Mouse (Mus musculus) lung, embryonic 16.5 days (tissue): ENCODE measurements at regions not wholly inside any gene's neighbourhood (a gene's known extent, or its start where the extent isn't known, plus 50 kb on each side); places are given as distances from the start of the nearest gene placed in this dataset.

ENCODE experiments used
- ATAC-seq: fragments of 200-750 bp; cut with Nextera tagmentation; 2 replicates; pipeline ENCODE4 v1.8.0; 2017; ENCODE audit warnings: low read depth, mild to moderate bottlenecking, moderate library complexity
- H3K27ac ChIP-seq: fragments of 300-500 bp; sonication (generic); 2 replicates; pipeline ENCODE4 v1.5.1; 2014; ENCODE audit warnings: mild to moderate bottlenecking, control low read depth, low read length
- H3K27me3 ChIP-seq: fragments of 300-500 bp; sonication (generic); 2 replicates; pipeline ENCODE4 v1.6.1; 2014; ENCODE audit warnings: low read depth, low read length, mixed read lengths; ENCODE audit not compliant: control insufficient read depth, insufficient read depth
- H3K36me3 ChIP-seq: fragments of 300-500 bp; sonication (generic); 2 replicates; pipeline ENCODE4 v1.6.1; 2014; ENCODE audit warnings: low read length; ENCODE audit not compliant: control insufficient read depth, insufficient read depth
- H3K4me1 ChIP-seq: fragments of 300-500 bp; sonication (generic); replicated peaks from 2 replicates; pipeline ENCODE4 v1.6.1; 2014; ENCODE audit warnings: low read length, mixed read lengths; ENCODE audit not compliant: control insufficient read depth, insufficient read depth
- H3K4me2 ChIP-seq: fragments of 300-500 bp; sonication (generic); 2 replicates; pipeline ENCODE4 v1.6.1; 2014; ENCODE audit warnings: low read depth, low read length, control low read depth
- H3K4me3 ChIP-seq: fragments of 300-500 bp; sonication (generic); 2 replicates; pipeline ENCODE4 v1.5.1; 2014; ENCODE audit warnings: mild to moderate bottlenecking, low read length, control low read depth
- H3K9ac ChIP-seq: fragments of 300-500 bp; sonication (generic); 2 replicates; pipeline ENCODE4 v1.6.1; 2014; ENCODE audit warnings: low read length, control low read depth
- H3K9me3 ChIP-seq: fragments of 300-500 bp; sonication (generic); 2 replicates; pipeline ENCODE4 v1.6.1; 2016; ENCODE audit warnings: low read length; ENCODE audit not compliant: control insufficient read depth
- WGBS: fragments of 180-500 bp; shearing (Covaris S2); extraction: QIAGEN DNeasy Blood & Tissue Kit; methylation state at CpG from one replicate; pipeline ENCODE4 v1.1.7; 2014; 5-methylcytosine and 5-hydroxymethylcytosine counted together

- Histone ChIP-seq H3K27ac (peak overlapping the region; percentile 0; the same call in 1 of the 2 replicates), H3K4me3 (no peak overlapping the region), H3K27me3 (no peaks in the 10 kb centered on the region), H3K9ac (no peak overlapping the region), H3K4me2 (peak overlapping the region; percentile 14; the same call in 1 of the 2 replicates), H3K36me3 (peaks cover 7% of the 10 kb centered on the region; the same call in 1 of the 2 replicates), H3K9me3 (no peaks in the 10 kb centered on the region), H3K4me1 (no peaks in the 10 kb centered on the region)
- 62% methylated on average over 21 of the region's 21 CpGs for WGBS
- peak; percentile 89 for ATAC-seq
Measured at GRCm38 (mm10) chr13:107743464-107744218, 300.6 kb upstream of the Smim15 start.

DNA sequence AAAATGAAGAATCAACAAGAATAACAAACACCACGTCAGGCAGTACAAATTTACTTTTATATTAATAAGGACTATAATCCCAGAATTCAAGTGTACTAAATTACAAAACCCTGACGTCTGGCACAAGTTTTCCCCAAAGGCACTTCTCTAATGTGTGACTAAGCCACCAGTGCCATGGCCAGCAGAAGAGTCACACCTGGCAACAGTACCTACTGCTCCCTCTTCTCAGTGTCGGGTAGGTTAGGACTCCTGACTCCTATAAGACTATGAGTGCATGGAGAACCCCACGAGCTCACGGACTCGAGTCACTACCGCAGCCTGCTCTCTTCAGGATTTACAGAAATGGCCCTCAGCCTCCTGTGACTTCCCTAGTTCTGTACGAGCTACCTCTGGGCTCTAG lies 307.7 kb upstream of the Smim15 start:
- no peak overlapping the region for H3K4me3 ChIP-seq
- ATAC-seq = no peak
- no peaks in the 10 kb centered on the region for H3K4me1 ChIP-seq
- WGBS = 61% methylated on average over 8 of the region's 8 CpGs
- no peaks in the 10 kb centered on the region for H3K9me3 ChIP-seq
- H3K4me2 ChIP-seq = no peak overlapping the region
- H3K27me3 ChIP-seq = no peaks in the 10 kb centered on the region
- peaks cover 7% of the 10 kb centered on the region for H3K36me3 ChIP-seq
- H3K9ac ChIP-seq = no peak overlapping the region
- no peak overlapping the region for H3K27ac ChIP-seq

- Histone ChIP-seq H3K27ac (no peak overlapping the region), H3K9me3 (no peaks in the 10 kb centered on the region), H3K9ac (no peak overlapping the region), H3K36me3 (peaks cover 12% of the 10 kb centered on the region), H3K27me3 (no peaks in the 10 kb centered on the region), H3K4me2 (no peak overlapping the region), H3K4me3 (no peak overlapping the region), H3K4me1 (no peaks in the 10 kb centered on the region)
- WGBS = 92% methylated on average over 12 of the region's 12 CpGs
- no peak for ATAC-seq
Measured at GRCm38 (mm10) chr13:107734161-107734905, 309.9 kb upstream of the Smim15 start.

- H3K9ac ChIP-seq = no peak overlapping the region
- no peak for ATAC-seq
- no peak overlapping the region for H3K4me2 ChIP-seq
- H3K4me1 ChIP-seq = no peaks in the 10 kb centered on the region
- peaks cover 25% of the 10 kb centered on the region for H3K36me3 ChIP-seq
- H3K4me3 ChIP-seq = no peak overlapping the region
- H3K27ac ChIP-seq = no peak overlapping the region
- no peaks in the 10 kb centered on the region for H3K9me3 ChIP-seq
- no peaks in the 10 kb centered on the region for H3K27me3 ChIP-seq
- WGBS = 92% methylated on average over 9 of the region's 9 CpGs
Measured at GRCm38 (mm10) chr13:107730976-107731375, 313.3 kb upstream of the Smim15 start.

- Histone ChIP-seq H3K27me3 (no peaks in the 10 kb centered on the region), H3K36me3 (peaks cover 28% of the 10 kb centered on the region), H3K4me3 (no peak overlapping the region), H3K27ac (no peak overlapping the region), H3K4me2 (no peak overlapping the region), H3K9me3 (no peaks in the 10 kb centered on the region), H3K4me1 (no peaks in the 10 kb centered on the region), H3K9ac (no peak overlapping the region)
- WGBS = 91% methylated on average over 20 of the region's 20 CpGs
- ATAC-seq = no peak
Measured at GRCm38 (mm10) chr13:107726491-107726890, 317.8 kb upstream of the Smim15 start.

DNA sequence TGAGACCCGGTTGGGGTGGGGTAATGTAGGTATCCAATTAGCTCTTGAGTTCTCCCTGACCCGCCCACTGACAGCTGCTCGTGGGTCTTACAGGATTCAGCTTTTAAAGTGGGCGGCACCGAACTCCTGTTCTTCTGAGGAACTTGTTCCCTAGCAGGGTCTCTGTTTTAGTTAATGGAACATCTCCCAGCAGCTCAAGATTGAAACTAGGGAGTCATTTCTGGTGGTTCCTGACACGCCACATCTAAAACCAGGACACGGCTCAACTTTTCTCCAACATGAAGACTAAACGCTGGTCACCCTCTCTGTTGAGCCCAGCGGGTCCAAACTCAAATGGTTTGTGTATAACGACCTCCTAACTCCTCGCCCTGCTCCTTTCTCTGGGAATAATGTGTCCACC lies 322.3 kb upstream of the Smim15 start:
- Histone ChIP-seq H3K4me2 (no peak overlapping the region), H3K27ac (no peak overlapping the region), H3K9ac (no peak overlapping the region), H3K36me3 (peaks cover 10% of the 10 kb centered on the region; the same call in 1 of the 2 replicates), H3K4me3 (no peak overlapping the region), H3K4me1 (peaks cover 2% of the 10 kb centered on the region; the same call in 1 of the 2 replicates), H3K9me3 (no peaks in the 10 kb centered on the region), H3K27me3 (no peaks in the 10 kb centered on the region)
- WGBS = 84% methylated on average over 11 of the region's 11 CpGs
- no peak for ATAC-seq

GRCm38 (mm10) chr13:107720874-107721574 lies 323.2 kb upstream of the Smim15 start:
- Histone ChIP-seq H3K9ac (no peak overlapping the region), H3K4me2 (no peak overlapping the region), H3K4me3 (no peak overlapping the region), H3K9me3 (no peaks in the 10 kb centered on the region), H3K27me3 (no peaks in the 10 kb centered on the region), H3K4me1 (peaks cover 2% of the 10 kb centered on the region; the same call in 1 of the 2 replicates), H3K36me3 (peaks cover 3% of the 10 kb centered on the region; the same call in 1 of the 2 replicates), H3K27ac (peak overlapping the region; percentile 14; the same call in 1 of the 2 replicates)
- 50% methylated on average over 8 of the region's 8 CpGs for WGBS
- peak; percentile 71 for ATAC-seq

GRCm38 (mm10) chr13:107718973-107719620 lies 325.1 kb upstream of the Smim15 start:
- Histone ChIP-seq H3K9ac (no peak overlapping the region), H3K27me3 (no peaks in the 10 kb centered on the region), H3K36me3 (no peaks in the 10 kb centered on the region), H3K27ac (no peak overlapping the region), H3K9me3 (no peaks in the 10 kb centered on the region), H3K4me3 (no peak overlapping the region), H3K4me2 (no peak overlapping the region), H3K4me1 (peaks cover 2% of the 10 kb centered on the region; the same call in 1 of the 2 replicates)
- WGBS = 30% methylated on average over 14 of the region's 14 CpGs
- no peak; the same call in 1 of the 2 replicates for ATAC-seq
